Mouse (Mus musculus) kidney, adult 2 months (tissue): ENCODE data around the gene Gstt2.

Experiments
- CTCF ChIP-seq: fragments of 200-500 bp; conservative IDR thresholded peaks from 2 replicates; pipeline ENCODE4 v1.5.1; 2011; ENCODE audit warnings: low read depth, mild to moderate bottlenecking, control low read depth, low read length, moderate library complexity, mixed read lengths; ENCODE audit not compliant: insufficient read depth, insufficient read length
- POLR2A ChIP-seq: fragments of 200-500 bp; IDR thresholded peaks from one replicate; pipeline ENCODE4 v1.6.1; 2011; ENCODE audit warnings: low read depth, low read length, control low read depth

- 0 out of 2 replicates have a peak, but pooled peaks have one; percentile 2 for TF ChIP-seq CTCF
- TF ChIP-seq POLR2A: no peak
These were observed 39.5 kb downstream of the Gstt2 start for GRCm38 (mm10) chr10:75797619-75798175.
